Mouse (Mus musculus) ES-Bruce4 (cell line): Measurements from ENCODE around the gene Cmip. TPM values are rescaled to one million over a fixed set of nuclear protein-coding genes. Genes with fewer than 3 reads are reported as not detected.

ENCODE experiments used
- H3K27ac ChIP-seq: 2 replicates; pipeline ENCODE4 v1.5.1; 2012; ENCODE audit warnings: low read length, inconsistent platforms; ENCODE audit not compliant: insufficient read depth
- H3K27me3 ChIP-seq: 2 replicates; pipeline ENCODE4 v1.6.1; 2012; ENCODE audit warnings: mild to moderate bottlenecking, low read length, inconsistent platforms; ENCODE audit not compliant: control insufficient read depth, poor library complexity, insufficient read depth, severe bottlenecking
- H3K36me3 ChIP-seq: 2 replicates; pipeline ENCODE4 v1.6.1; 2012; ENCODE audit warnings: inconsistent platforms, mild to moderate bottlenecking, low read length, moderate library complexity; ENCODE audit not compliant: control insufficient read depth, poor library complexity, insufficient read depth, severe bottlenecking
- H3K4me1 ChIP-seq: one replicate; pipeline ENCODE4 v1.8.1; 2011; ENCODE audit warnings: low read length; ENCODE audit not compliant: control insufficient read depth, insufficient read depth
- H3K4me3 ChIP-seq: 2 replicates; pipeline ENCODE4 v1.5.1; 2011; ENCODE audit warnings: low read depth, mild to moderate bottlenecking, low read length
- H3K9ac ChIP-seq: 2 replicates; pipeline ENCODE4 v1.6.1; 2012; ENCODE audit warnings: low read depth, mild to moderate bottlenecking, inconsistent platforms; ENCODE audit not compliant: poor library complexity, severe bottlenecking
- H3K9me3 ChIP-seq: replicated peaks from 2 replicates; pipeline ENCODE4 v1.6.1; 2012; ENCODE audit warnings: mild to moderate bottlenecking, low read length, inconsistent platforms; ENCODE audit not compliant: control insufficient read depth, poor library complexity, insufficient read depth, severe bottlenecking
- CTCF ChIP-seq: IDR thresholded peaks from one replicate; pipeline ENCODE4 v1.8.1; 2011; ENCODE audit warnings: low read depth, low read length
- EP300 ChIP-seq: IDR thresholded peaks from 2 replicates; pipeline ENCODE4 v1.6.1; 2011; ENCODE audit warnings: low read depth, low read length; ENCODE audit not compliant: insufficient read depth
- POLR2A ChIP-seq: IDR thresholded peaks from one replicate; pipeline ENCODE4 v1.8.1; 2011; ENCODE audit warnings: low read length; ENCODE audit not compliant: insufficient read depth
- polyA plus RNA-seq: library from polyadenylated mRNA; stranded (reverse); fragments of >200 nt; gene quantifications from 2 replicates; pipeline ENCODE4 v1.2.4, GENCODE M21; 2011; ENCODE audit warnings: low read depth; ENCODE audit not compliant: missing spikeins, insufficient read depth, insufficient read length

The Cmip gene
- polyA plus RNA-seq, 1 experiment = 67.9 TPM

GRCm38 (mm10) chr8:117428524-117429162 lies 171.8 kb downstream of the Cmip start:
- Histone ChIP-seq H3K9me3 (no peaks in the 10 kb centered on the region), H3K27me3 (no peaks in the 10 kb centered on the region), H3K4me1 (no peaks in the 10 kb centered on the region), H3K36me3 (peaks cover 11% of the 10 kb centered on the region), H3K4me3 (no peak overlapping the region), H3K27ac (no peak overlapping the region), H3K9ac (no peak overlapping the region)
- TF ChIP-seq EP300 = no peak
- no peak for TF ChIP-seq CTCF
- no peak for TF ChIP-seq POLR2A

DNA sequence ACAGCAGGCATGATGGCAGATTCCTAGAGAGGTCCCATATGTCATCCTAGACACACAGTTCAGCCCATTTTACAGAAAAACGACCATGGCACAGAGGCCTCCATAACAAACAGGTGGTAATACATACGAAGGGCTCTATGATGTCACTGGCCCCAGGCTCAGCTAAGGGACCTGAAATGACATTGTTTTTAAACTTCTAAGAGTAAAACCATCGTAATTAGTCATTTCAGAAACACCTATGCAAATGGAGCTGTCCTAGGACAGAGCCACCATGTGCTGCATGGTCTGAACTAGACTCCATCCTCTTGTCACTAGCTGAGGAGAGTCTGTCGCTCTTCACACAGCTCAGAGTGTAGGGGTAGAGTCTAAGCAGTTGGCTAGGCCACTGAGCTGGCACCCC lies 173.8 kb downstream of the Cmip start:
- H3K27ac ChIP-seq = no peak overlapping the region
- peaks cover 8% of the 10 kb centered on the region for H3K36me3 ChIP-seq
- H3K9me3 ChIP-seq = no peaks in the 10 kb centered on the region
- TF ChIP-seq EP300 (no peak), POLR2A (no peak), CTCF (no peak)
- H3K27me3 ChIP-seq = no peaks in the 10 kb centered on the region
- H3K4me1 ChIP-seq = no peaks in the 10 kb centered on the region
- H3K4me3 ChIP-seq = no peak overlapping the region
- no peak overlapping the region for H3K9ac ChIP-seq

GRCm38 (mm10) chr8:117431554-117431953 lies 174.7 kb downstream of the Cmip start:
- no peak overlapping the region for H3K9ac ChIP-seq
- H3K4me3 ChIP-seq = no peak overlapping the region
- H3K27ac ChIP-seq = no peak overlapping the region
- TF ChIP-seq EP300 = no peak
- no peak for TF ChIP-seq CTCF
- TF ChIP-seq POLR2A = no peak
- H3K9me3 ChIP-seq = no peaks in the 10 kb centered on the region
- peaks cover 5% of the 10 kb centered on the region for H3K36me3 ChIP-seq
- H3K4me1 ChIP-seq = no peaks in the 10 kb centered on the region
- H3K27me3 ChIP-seq = no peaks in the 10 kb centered on the region

- Histone ChIP-seq H3K9me3 (no peaks in the 10 kb centered on the region), H3K9ac (no peak overlapping the region), H3K27me3 (no peaks in the 10 kb centered on the region), H3K27ac (no peak overlapping the region), H3K4me1 (no peaks in the 10 kb centered on the region), H3K36me3 (peaks cover 3% of the 10 kb centered on the region), H3K4me3 (no peak overlapping the region)
- no peak for TF ChIP-seq CTCF
- TF ChIP-seq POLR2A = no peak
- no peak for TF ChIP-seq EP300
Measured at GRCm38 (mm10) chr8:117432111-117432510, 175.2 kb downstream of the Cmip start.

GRCm38 (mm10) chr8:117433968-117434367 lies 177.1 kb downstream of the Cmip start:
- H3K4me3 ChIP-seq = no peak overlapping the region
- no peaks in the 10 kb centered on the region for H3K27me3 ChIP-seq
- TF ChIP-seq CTCF (no peak), EP300 (no peak), POLR2A (no peak)
- no peak overlapping the region for H3K27ac ChIP-seq
- no peak overlapping the region for H3K9ac ChIP-seq
- H3K4me1 ChIP-seq = no peaks in the 10 kb centered on the region
- peaks cover 11% of the 10 kb centered on the region for H3K36me3 ChIP-seq
- no peaks in the 10 kb centered on the region for H3K9me3 ChIP-seq

DNA sequence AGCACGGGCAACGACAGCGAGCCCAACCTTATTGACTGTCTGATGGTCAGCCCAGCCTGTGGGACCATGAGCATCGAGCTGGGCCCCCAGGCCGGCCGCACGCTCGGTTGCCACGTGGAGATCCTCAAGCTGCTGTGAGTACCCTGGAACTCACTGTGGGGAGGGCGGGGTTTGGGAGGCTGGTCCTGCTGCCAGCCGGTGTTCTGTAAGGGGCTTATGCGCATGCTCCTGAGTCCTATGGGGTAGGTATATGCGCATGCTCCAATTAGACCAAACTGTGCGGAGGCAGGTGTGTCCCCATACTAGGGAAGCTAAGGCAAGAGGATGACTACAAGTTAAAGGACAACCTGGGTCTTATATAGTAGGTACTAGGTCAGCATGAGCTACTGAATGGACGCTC lies 179.9 kb downstream of the Cmip start:
- H3K27me3 ChIP-seq = no peaks in the 10 kb centered on the region
- peaks cover 13% of the 10 kb centered on the region for H3K36me3 ChIP-seq
- TF ChIP-seq EP300 (no peak), POLR2A (no peak), CTCF (no peak)
- H3K9ac ChIP-seq = no peak overlapping the region
- H3K4me1 ChIP-seq = no peaks in the 10 kb centered on the region
- H3K9me3 ChIP-seq = no peaks in the 10 kb centered on the region
- H3K4me3 ChIP-seq = no peak overlapping the region
- no peak overlapping the region for H3K27ac ChIP-seq
